Mouse (Mus musculus) midbrain, embryonic 14.5 days (tissue): ENCODE measurements at regions not wholly inside any gene's neighbourhood (a gene's known extent, or its start where the extent isn't known, plus 50 kb on each side); places are given as distances from the start of the nearest gene placed in this dataset. TPM values are rescaled to one million over a fixed set of nuclear protein-coding genes. Genes with fewer than 3 reads are reported as not detected.

Experiments
- ATAC-seq: fragments of 200-750 bp; cut with Nextera tagmentation; 2 replicates; pipeline ENCODE4 v1.8.0; 2017; ENCODE audit warnings: moderate number of reproducible peaks, moderate library complexity; ENCODE audit not compliant: low FRiP score, low TSS enrichment
- DNase-seq: peaks from one replicate; pipeline ENCODE4 v3.0.0-alpha.2; 2015
- H3K27ac ChIP-seq: fragments of 300-500 bp; sonication (generic); replicated peaks from 2 replicates; pipeline ENCODE4 v1.5.1; 2014; ENCODE audit warnings: mild to moderate bottlenecking, low read depth, low read length, moderate library complexity
- H3K27me3 ChIP-seq: fragments of 300-500 bp; sonication (generic); 2 replicates; pipeline ENCODE4 v1.6.1; 2014; ENCODE audit warnings: low read length, control low read depth, mixed read lengths; ENCODE audit not compliant: control insufficient read depth, insufficient read depth
- H3K36me3 ChIP-seq: fragments of 300-500 bp; sonication (generic); 2 replicates; pipeline ENCODE4 v1.6.1; 2014; ENCODE audit warnings: low read length, control low read depth; ENCODE audit not compliant: control insufficient read depth, insufficient read depth
- H3K4me1 ChIP-seq: fragments of 300-500 bp; sonication (generic); 2 replicates; pipeline ENCODE4 v1.6.1; 2014; ENCODE audit warnings: mild to moderate bottlenecking, antibody characterized with exemption, low read length, control low read depth; ENCODE audit not compliant: control insufficient read depth, insufficient read depth
- H3K4me2 ChIP-seq: fragments of 300-500 bp; sonication (generic); 2 replicates; pipeline ENCODE4 v1.6.1; 2014; ENCODE audit warnings: mild to moderate bottlenecking, low read length, moderate library complexity
- H3K4me3 ChIP-seq: fragments of 300-500 bp; sonication (generic); replicated peaks from 2 replicates; pipeline ENCODE4 v1.5.1; 2014; ENCODE audit warnings: low read depth, low read length
- H3K9ac ChIP-seq: fragments of 300-500 bp; sonication (generic); replicated peaks from 2 replicates; pipeline ENCODE4 v1.6.1; 2014; ENCODE audit warnings: mild to moderate bottlenecking, low read length, moderate library complexity
- H3K9me3 ChIP-seq: fragments of 300-500 bp; sonication (generic); 2 replicates; pipeline ENCODE4 v1.6.1; 2016; ENCODE audit warnings: low read length, control low read depth, mixed read lengths; ENCODE audit not compliant: control insufficient read depth
- WGBS: fragments of 180-500 bp; shearing (Covaris S2); extraction: QIAGEN DNeasy Blood & Tissue Kit; methylation state at CpG from one replicate; pipeline ENCODE4 v1.1.7; 2014; 5-methylcytosine and 5-hydroxymethylcytosine counted together
- microRNA-seq: library from miRNA; unstranded; fragments of <30 nt; microRNA quantifications from one replicate; pipeline ENCODE4, GENCODE M21; 2016

GRCm38 (mm10) chr8:67598687-67599086 is 75.0 kb downstream of the Nat3 start:
- no peaks in the 10 kb centered on the region for H3K36me3 ChIP-seq
- H3K4me2 ChIP-seq = no peak overlapping the region
- H3K4me3 ChIP-seq = no peak overlapping the region
- DNase-seq = no peak
- H3K9ac ChIP-seq = no peak overlapping the region
- no peak for ATAC-seq
- H3K27ac ChIP-seq = no peak overlapping the region
- no peaks in the 10 kb centered on the region for H3K4me1 ChIP-seq
- no peaks in the 10 kb centered on the region for H3K27me3 ChIP-seq
- H3K9me3 ChIP-seq = no peaks in the 10 kb centered on the region
- 98% methylated on average over 3 of the region's 3 CpGs for WGBS

- H3K9me3 ChIP-seq = no peaks in the 10 kb centered on the region
- no peak for ATAC-seq
- DNase-seq = no peak
- no peaks in the 10 kb centered on the region for H3K27me3 ChIP-seq
- WGBS = 94% methylated on average over 3 of the region's 3 CpGs
- no peak overlapping the region for H3K4me2 ChIP-seq
- H3K36me3 ChIP-seq = no peaks in the 10 kb centered on the region
- no peak overlapping the region for H3K9ac ChIP-seq
- H3K27ac ChIP-seq = no peak overlapping the region
- no peak overlapping the region for H3K4me3 ChIP-seq
- H3K4me1 ChIP-seq = no peaks in the 10 kb centered on the region
Measured at GRCm38 (mm10) chr8:67622213-67622612, 98.6 kb downstream of the Nat3 start.

- H3K36me3 ChIP-seq = no peaks in the 10 kb centered on the region
- H3K9ac ChIP-seq = no peak overlapping the region
- no peaks in the 10 kb centered on the region for H3K9me3 ChIP-seq
- no peak overlapping the region for H3K4me2 ChIP-seq
- no peak overlapping the region for H3K27ac ChIP-seq
- no peak for ATAC-seq
- no peak overlapping the region for H3K4me3 ChIP-seq
- 88% methylated on average over 5 of the region's 5 CpGs for WGBS
- H3K27me3 ChIP-seq = no peaks in the 10 kb centered on the region
- DNase-seq = no peak
- no peaks in the 10 kb centered on the region for H3K4me1 ChIP-seq
Measured at GRCm38 (mm10) chr8:67631691-67632090, 108.0 kb downstream of the Nat3 start.

- DNase-seq (no peak), ATAC-seq (peak; percentile 64; the same call in 1 of the 2 replicates)
- Histone ChIP-seq H3K27ac (no peak overlapping the region), H3K4me2 (no peak overlapping the region), H3K27me3 (no peaks in the 10 kb centered on the region), H3K4me1 (no peaks in the 10 kb centered on the region), H3K9ac (no peak overlapping the region), H3K4me3 (no peak overlapping the region), H3K36me3 (no peaks in the 10 kb centered on the region), H3K9me3 (no peaks in the 10 kb centered on the region)
- 76% methylated on average over 6 of the region's 6 CpGs for WGBS
Measured at GRCm38 (mm10) chr8:67632290-67632689, 108.6 kb downstream of the Nat3 start.

Small RNA genes in the stretch of these regions (microRNA-seq; reads per million reads assigned to microRNA genes)
- not detected for gene Gm44391
